Mouse (Mus musculus): ENCODE measurements around the gene Ptcd1.
"Not testable (repeated sequence)": the region's sequence is repeated elsewhere in the genome, so short reads cannot be mapped to it uniquely, and the experiment has no call there.

The Ptcd1 gene

DNA sequence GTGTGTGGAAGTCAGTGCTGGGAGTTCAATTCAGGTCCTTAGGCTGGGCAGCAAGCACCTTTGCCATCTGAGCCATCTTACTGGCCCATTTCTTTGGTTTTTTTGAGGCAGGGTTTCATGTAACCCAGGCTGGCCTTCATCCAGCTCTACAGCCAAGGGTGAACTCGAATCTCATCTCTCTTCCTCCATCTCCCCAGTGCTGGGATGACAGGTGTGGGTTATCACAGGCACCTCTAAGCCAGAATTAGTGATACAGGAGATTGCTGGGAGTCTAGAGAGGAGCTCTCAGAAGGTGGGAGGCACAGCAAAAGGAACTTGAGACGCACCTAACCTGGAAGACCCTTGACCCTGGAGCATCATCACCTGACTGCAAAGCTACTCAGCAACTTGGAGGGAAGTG, 53.5 kb downstream of the Ptcd1 start:
- no peak for DNase-seq

DNA sequence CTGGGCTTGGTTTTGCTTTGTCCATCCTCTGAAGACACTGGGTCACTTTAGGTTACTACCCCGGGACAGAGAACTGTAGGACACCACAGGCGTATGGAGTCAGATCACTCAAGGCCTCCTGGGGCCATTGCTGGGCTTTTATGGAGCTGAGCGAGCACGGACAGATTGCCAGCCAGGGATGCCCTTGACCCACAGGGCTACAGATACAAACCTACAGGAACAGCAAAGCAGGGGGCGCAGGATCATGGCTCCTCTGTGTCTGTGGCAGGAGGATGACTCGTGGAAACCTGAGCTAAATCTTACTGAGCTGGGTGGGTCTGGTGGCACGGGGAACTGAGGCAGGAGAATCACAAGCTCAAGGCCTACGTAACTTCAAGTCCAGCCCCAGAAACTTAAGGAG, 54.3 kb downstream of the Ptcd1 start:
- no peak for DNase-seq

DNA sequence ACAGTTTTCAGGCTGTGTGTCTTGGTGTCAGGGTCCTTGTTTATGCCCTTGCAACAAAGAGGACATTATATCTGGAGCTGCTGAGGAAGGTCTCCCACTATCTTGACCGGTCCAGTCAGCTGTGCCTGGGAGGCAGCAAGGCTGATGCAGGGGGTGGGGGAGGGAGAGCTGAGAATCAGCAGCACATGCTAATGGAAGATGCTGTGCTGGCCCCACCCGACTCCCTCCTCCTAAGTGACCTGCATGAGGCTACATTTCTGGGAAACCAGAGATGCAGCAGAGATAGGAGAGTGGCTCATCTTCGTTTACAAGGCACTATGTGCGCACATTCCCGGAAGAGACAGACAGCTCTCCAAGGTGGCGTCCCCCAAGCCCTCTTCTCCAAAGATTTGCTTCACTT, 56.5 kb downstream of the Ptcd1 start:
- no peak for DNase-seq

DNA sequence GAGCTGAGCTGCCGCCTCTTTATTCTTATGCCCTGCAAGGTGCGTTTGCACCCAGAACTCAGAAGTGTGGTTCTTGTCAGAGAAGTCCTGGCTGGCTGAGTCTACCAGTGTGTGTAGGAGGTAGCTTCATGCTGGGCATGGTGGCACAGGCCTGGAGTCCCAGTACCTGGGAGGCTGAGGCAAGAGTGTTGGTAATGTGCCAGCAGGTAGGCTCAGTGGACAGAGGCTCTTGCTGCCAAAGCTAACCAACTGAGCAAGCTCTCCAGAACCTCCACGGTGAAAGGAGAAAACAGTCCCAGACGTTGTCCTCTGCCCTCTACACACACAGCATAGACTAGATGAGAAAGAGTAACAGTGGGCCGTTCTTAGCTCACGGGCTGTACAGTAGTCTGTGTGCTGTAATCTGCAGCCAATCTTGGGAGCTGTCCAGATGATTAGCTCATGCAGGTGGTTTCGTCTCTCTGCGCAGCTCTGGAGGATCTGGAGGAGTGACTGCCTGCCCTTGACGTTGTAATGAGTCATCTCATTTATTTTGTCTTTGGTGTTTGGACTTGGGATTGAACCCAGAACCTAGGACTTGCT, 61.1 kb downstream of the Ptcd1 start:
- no peak for DNase-seq

DNA sequence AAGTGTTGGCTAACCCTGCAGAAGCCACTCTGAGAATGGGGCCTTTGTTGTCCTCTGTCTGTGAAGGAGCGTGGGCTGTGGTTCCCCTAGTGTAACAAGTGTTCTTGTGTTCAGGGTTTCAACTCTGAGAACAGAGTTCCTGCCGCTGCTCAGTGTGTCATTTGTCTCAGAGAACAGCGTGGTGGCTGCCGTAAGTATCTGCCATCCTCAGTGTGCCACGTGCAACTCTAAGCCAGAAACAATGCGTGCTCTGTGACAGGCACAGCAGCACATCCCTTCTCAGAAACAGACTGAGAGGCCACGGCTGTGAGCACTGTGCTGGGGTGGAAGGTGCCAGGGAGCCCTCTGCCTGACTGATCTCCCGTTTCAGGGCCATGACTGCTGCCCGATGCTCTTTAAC, 62.6 kb downstream of the Ptcd1 start:
- no peak for DNase-seq

DNA sequence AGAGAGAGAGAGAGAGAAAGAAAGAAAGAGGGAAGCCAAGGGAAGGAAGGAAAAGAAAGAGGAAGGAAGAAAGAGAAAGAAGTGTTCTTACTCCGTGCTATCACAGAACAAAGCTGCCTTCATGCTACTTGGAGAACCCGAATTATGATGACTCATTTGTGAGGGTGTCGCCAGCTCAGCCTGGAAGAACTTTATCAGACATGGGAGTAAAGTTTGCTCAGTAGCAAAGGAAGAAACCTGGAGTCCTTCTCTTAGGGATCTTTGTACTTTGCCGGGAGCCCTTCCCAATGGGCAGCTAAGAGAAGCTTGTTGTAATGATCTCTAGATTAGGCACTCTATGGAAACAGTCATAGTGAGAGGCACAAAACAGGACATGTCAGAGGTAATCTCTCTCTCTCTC, 64.2 kb downstream of the Ptcd1 start:
- DNase-seq, result no peak

DNA sequence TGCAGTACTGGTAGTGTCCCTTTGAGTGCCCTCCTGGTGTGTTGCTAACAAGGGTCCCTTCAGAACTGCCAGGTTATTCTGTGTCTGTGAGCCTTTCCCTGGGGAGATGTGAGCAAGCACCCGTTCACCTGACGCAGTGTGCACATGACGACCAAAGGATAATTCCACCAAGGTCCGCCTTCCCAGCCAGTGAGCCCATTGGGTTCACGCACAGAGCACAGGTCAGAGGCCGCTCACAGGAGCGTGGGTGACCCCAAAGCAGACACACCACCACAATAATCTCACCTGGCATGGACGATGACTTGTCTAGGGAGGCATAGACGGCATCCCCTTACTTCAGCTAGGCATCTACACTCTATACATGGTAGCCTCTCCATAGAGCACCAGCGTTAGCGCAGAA, 65.5 kb downstream of the Ptcd1 start:
- not testable (repeated sequence) for DNase-seq

DNA sequence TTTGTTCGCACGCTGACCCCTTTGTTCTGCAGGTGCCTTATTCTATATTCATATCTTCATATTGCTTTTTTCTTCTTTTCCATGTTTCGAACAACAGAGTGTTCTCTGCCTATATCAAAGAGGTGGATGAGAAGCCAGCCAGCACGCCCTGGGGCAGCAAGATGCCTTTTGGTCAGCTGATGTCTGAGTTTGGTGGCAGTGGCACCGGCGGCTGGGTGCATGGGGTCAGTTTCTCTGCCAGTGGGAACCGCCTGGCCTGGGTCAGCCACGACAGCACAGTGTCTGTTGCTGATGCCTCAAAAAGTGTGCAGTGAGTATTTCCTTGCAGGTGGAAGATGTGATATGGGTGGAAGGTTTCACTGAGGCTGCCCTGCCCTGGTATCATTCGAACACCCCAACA, 65.9 kb downstream of the Ptcd1 start:
- DNase-seq, result no peak

DNA sequence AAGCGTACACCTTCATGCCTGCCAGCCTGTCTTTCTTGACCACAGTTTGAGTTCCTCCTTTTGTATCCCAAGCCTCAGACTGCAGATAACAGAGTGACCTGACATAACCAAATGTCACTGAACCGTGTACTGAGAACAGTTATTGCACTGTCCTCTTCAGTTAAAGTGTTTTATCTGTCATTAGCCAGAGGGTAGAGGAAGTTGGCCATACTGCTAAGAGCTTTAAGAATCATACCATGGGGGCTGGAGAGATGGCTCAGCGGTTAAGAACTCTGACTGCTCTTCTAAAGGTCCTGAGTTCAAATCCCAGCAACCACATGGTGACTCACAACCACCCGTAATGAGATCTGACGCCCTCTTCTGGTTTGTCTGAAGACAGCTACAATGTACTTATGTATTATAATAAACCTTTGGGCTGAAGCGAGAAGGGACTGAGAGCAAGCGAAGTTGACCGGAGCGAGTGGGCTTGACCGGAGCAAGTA, 68.5 kb downstream of the Ptcd1 start:
- no peak for DNase-seq
